Mouse (Mus musculus) midbrain, embryonic 11.5 days (tissue): ENCODE measurements around the gene Pdzk1ip1. TPM values are rescaled to one million over a fixed set of nuclear protein-coding genes. Genes with fewer than 3 reads are reported as not detected.

Experiments
- ATAC-seq: fragments of 200-750 bp; cut with Nextera tagmentation; 2 replicates; pipeline ENCODE4 v1.8.0; 2017; ENCODE audit warnings: moderate TSS enrichment, moderate library complexity; ENCODE audit not compliant: low FRiP score
- DNase-seq: peaks from one replicate; pipeline ENCODE4 v3.0.0; 2015; ENCODE audit warnings: low spot score; ENCODE audit errors: missing footprints
- H3K27ac ChIP-seq: fragments of 300-500 bp; sonication (generic); 2 replicates; pipeline ENCODE4 v1.5.1; 2014; ENCODE audit warnings: low read depth, low read length
- H3K27me3 ChIP-seq: fragments of 300-500 bp; sonication (generic); 2 replicates; pipeline ENCODE4 v1.6.1; 2014; ENCODE audit warnings: mild to moderate bottlenecking, low read length, moderate library complexity, mixed read lengths; ENCODE audit not compliant: control insufficient read depth, insufficient read depth
- H3K36me3 ChIP-seq: fragments of 300-500 bp; sonication (generic); 2 replicates; pipeline ENCODE4 v1.6.1; 2014; ENCODE audit warnings: mild to moderate bottlenecking, low read length, moderate library complexity, mixed read lengths; ENCODE audit not compliant: control insufficient read depth, insufficient read depth
- H3K4me1 ChIP-seq: fragments of 300-500 bp; sonication (generic); 2 replicates; pipeline ENCODE4 v1.6.1; 2014; ENCODE audit warnings: low read length; ENCODE audit not compliant: control insufficient read depth, insufficient read depth
- H3K4me2 ChIP-seq: fragments of 300-500 bp; sonication (generic); 2 replicates; pipeline ENCODE4 v1.6.1; 2014; ENCODE audit warnings: mild to moderate bottlenecking, moderate library complexity
- H3K4me3 ChIP-seq: fragments of 300-500 bp; sonication (generic); 2 replicates; pipeline ENCODE4 v1.5.1; 2014; ENCODE audit warnings: low read depth, low read length
- H3K9ac ChIP-seq: fragments of 300-500 bp; sonication (generic); 2 replicates; pipeline ENCODE4 v1.6.1; 2014; ENCODE audit warnings: low read length
- H3K9me3 ChIP-seq: fragments of 300-500 bp; sonication (generic); 2 replicates; pipeline ENCODE4 v1.6.1; 2016; ENCODE audit warnings: low read length; ENCODE audit not compliant: control insufficient read depth
- WGBS: fragments of 180-500 bp; shearing (Covaris S2); extraction: QIAGEN DNeasy Blood & Tissue Kit; methylation state at CpG from one replicate; pipeline ENCODE4 v1.1.7; 2014; 5-methylcytosine and 5-hydroxymethylcytosine counted together
- polyA plus RNA-seq: library from polyadenylated mRNA; unstranded; fragments of >200 nt; fragmentation: Nextera tagmentation; extraction: Ambion mirVana; gene quantifications from 2 replicates; pipeline ENCODE4 v1.2.1, GENCODE M21; 2014

Gene Pdzk1ip1
- polyA plus RNA-seq, 1 experiment from 2014 or later: 14.6 TPM

DNA sequence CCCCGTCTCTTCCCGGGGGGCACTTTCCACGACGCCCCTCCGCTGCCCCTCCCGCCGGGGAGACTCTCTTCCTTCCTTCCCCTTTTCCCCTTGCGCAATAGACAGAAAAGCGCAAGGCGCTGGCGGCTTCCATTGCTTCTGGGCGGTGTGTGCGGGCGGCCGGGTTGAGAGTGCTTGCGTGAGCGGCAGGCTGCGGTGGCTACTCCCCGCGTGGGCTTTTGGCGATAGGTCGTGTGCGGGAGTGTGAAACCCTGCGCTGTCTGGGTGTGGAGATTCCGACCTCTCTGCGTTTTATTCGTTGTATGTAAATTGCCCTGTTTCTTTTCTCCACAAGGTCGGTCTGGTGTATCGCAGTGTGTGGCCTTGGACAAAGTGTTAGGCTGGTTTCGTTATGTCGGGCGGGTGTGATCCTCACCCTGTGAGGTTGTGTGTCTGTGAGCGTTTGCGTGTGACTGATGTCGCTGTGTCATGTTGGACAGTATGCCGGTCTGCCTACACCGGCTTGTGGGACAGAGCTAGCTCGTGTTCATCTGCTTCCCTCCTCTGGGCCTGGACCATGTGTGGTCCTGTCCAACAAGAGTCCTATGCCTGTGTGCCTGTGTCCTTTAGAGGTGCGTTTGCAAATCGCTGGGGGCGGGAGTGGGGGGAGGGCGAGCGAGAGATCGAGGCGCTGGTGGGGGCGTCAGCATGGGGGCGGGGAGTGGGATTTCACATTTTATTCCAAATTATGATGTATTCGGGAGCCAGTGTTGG is 31.4 kb upstream of the Pdzk1ip1 start:
- WGBS: under 1% methylated on average over 48 of the region's 48 CpGs

DNA sequence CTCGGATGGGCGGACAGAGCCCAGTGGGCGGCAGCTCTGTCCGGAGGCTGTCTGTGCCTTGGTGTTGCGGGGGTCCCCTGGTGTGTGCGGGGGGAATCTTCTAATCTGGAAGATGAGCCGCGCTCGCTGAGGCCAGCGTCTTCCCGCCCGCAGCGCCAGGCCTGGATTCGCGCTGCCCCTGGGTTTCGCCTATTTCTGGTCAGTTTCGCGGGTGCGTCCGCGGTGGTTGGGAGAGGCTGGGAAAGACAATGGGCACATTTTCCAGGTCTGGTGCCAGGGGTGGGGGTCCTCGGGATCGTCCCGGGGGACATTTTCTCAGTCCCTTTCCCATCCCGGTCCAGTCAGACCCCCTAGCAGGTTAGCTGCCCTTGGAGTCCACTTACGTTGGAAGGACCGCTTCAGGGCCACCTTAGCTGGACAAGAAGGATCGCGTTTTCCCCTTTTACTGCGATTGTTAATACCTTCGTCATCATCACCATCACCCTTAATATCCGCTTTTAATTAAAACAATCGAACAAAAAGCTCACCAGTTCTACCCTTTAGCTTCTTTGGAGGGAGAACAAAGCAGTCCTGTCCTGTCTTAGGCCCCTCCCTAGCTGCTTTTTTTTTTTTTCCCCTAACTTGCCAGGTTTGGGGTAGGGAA is 30.7 kb upstream of the Pdzk1ip1 start:
- peak; percentile 97 for DNase-seq
- H3K4me2 ChIP-seq: peak overlapping the region; percentile 9; the same call in 1 of the 2 replicates
- peak overlapping the region; percentile 71 for H3K27ac ChIP-seq
- H3K36me3 ChIP-seq: no peaks in the 10 kb centered on the region
- under 1% methylated on average over 33 of the region's 33 CpGs for WGBS
- H3K9me3 ChIP-seq: no peaks in the 10 kb centered on the region
- H3K4me3 ChIP-seq: peak overlapping the region; percentile 29
- peaks cover 96% of the 10 kb centered on the region for H3K27me3 ChIP-seq
- peaks cover 12% of the 10 kb centered on the region for H3K4me1 ChIP-seq
- ATAC-seq: peak; percentile 38
- H3K9ac ChIP-seq: peak overlapping the region; percentile 63

More for the DNA sequence above, 31.4 kb upstream of the Pdzk1ip1 start:
- Histone ChIP-seq H3K27me3 (peaks cover 96% of the 10 kb centered on the region), H3K4me1 (peaks cover 12% of the 10 kb centered on the region), H3K4me2 (peak overlapping the region; percentile 48), H3K9ac (peak overlapping the region; percentile 63), H3K36me3 (no peaks in the 10 kb centered on the region), H3K27ac (peak overlapping the region; percentile 71), H3K9me3 (no peaks in the 10 kb centered on the region), H3K4me3 (peak overlapping the region; percentile 29)
- DNase-seq (peak; percentile 99), ATAC-seq (peak; percentile 72)

DNA sequence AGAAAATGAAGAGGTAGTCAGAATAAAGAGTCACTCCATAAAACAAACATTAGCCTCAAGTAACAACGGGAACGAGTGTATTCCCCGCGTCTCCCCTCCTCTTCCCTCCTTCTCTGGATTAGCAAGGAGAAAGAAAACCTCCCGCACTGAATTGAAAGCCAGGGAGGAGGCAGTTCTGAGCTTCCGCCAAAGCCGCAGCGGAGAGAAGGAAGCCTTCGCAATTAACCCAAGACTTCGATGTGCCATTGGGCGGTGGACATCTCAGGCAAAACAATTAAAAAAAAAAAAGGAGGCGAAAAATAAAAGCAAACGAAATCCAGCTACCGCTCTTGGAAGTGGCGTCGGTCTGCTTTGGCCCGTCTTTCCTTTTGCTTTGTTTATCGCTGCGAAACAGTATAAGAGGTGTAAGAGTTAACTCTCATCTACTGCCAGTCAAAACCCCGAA is 30.2 kb upstream of the Pdzk1ip1 start:
- DNase-seq (peak; percentile 95), ATAC-seq (no peak)
- Histone ChIP-seq H3K4me3 (peak overlapping the region; percentile 29), H3K4me2 (no peak overlapping the region), H3K4me1 (peaks cover 13% of the 10 kb centered on the region), H3K27me3 (peaks cover 98% of the 10 kb centered on the region), H3K9ac (peak overlapping the region; percentile 63), H3K9me3 (no peaks in the 10 kb centered on the region), H3K27ac (peak overlapping the region; percentile 71), H3K36me3 (no peaks in the 10 kb centered on the region)
- under 1% methylated on average over 20 of the region's 20 CpGs for WGBS

DNA sequence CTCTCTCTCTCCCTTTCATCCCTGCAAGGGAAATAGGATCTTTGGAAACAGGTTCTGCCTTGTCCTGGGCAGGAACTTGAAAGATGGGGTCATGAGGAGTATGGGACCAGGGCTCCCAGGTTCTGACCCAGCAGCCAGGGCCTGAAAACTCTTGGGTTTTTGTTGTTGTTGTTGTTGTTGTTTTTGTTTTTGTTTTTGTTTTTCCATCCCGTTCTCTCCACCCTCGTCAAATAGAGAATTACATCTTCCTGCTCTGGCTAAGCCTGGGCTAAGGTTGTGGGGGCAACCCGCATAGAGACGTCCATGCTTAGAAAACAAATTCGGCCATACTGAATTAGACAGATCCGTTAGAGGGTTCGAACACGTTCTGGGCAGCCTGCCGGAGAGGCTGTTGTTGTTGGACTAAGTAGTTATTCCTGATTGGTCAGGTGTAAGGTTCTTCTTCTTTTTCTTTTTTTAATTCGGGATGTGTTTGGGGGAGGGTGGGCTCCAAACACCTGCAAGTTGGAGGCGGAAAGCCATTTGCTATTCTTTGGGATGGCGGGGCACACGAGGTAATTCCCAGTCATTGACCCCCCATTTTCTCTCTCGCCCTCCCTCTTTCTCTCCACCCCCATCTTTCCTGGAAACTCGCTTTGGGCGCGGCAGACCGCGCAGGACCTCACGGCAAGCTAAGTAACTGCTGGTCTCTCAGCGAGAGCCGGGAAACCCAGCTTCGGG is 29.5 kb upstream of the Pdzk1ip1 start:
- no peak for ATAC-seq
- 0 out of 2 replicates have a peak overlapping the region, but pooled peaks have one; percentile 25 for H3K27ac ChIP-seq
- no peaks in the 10 kb centered on the region for H3K9me3 ChIP-seq
- H3K27me3 ChIP-seq: peaks cover 98% of the 10 kb centered on the region
- peak overlapping the region; percentile 19; the same call in 1 of the 2 replicates for H3K4me2 ChIP-seq
- H3K9ac ChIP-seq: peak overlapping the region; percentile 45
- whole genome bisulfite sequencing: 2% methylated on average over 23 of the region's 23 CpGs
- no peaks in the 10 kb centered on the region for H3K36me3 ChIP-seq
- peak overlapping the region; percentile 29 for H3K4me3 ChIP-seq
- DNase-seq: peak; percentile 93
- H3K4me1 ChIP-seq: peaks cover 18% of the 10 kb centered on the region

DNA sequence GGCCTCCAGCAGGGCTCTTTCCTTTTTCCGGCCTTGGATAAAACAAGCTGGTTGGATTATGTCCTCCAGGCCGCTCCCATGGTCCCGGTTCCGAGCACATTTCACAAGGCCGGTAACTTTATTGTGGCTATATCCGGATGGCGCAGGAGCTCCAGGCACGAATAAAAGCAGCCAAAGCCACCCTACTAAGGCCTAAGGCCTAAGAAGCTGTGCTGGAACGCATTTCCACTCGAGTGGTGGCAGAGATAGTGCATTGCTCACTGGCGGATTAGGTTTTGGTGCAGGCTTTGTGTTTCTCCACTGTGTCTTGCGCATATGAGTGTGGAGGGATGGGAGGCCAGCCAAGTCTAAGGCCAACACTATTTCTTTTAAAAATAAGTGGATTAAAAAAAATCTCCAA is 28.6 kb upstream of the Pdzk1ip1 start:
- Histone ChIP-seq H3K27ac (peak overlapping the region; percentile 59), H3K36me3 (no peaks in the 10 kb centered on the region), H3K4me3 (peak overlapping the region; percentile 29), H3K27me3 (peaks cover 100% of the 10 kb centered on the region), H3K9ac (peak overlapping the region; percentile 47), H3K9me3 (no peaks in the 10 kb centered on the region), H3K4me1 (peaks cover 18% of the 10 kb centered on the region), H3K4me2 (peak overlapping the region; percentile 11; the same call in 1 of the 2 replicates)
- peak; percentile 92 for DNase-seq
- no peak for ATAC-seq
- WGBS: 1% methylated on average over 12 of the region's 12 CpGs

DNA sequence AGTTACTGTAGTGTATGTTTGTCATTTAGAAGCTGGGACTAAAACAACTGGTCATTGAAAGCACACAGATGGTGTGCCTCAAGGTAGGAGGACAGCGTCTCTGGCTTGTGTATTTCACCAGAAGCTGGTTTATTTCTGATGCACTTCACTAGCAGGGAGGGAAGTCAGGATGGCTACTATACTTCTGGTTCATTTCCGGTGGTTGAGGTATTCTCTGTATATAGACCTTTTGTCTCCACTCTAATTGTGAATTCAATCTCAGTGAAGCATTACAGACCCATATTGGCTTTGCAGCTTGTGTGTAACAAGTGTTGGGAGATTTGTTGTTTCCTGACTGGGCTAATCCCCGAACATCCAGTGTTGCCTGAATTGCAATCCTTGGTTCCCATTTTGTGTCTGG is 27.8 kb upstream of the Pdzk1ip1 start:
- DNase-seq: peak; percentile 91
- WGBS: 9% methylated on average over 3 of the region's 3 CpGs
- Histone ChIP-seq H3K9ac (no peak overlapping the region), H3K4me1 (peaks cover 18% of the 10 kb centered on the region), H3K27ac (no peak overlapping the region), H3K4me2 (peak overlapping the region; percentile 19), H3K9me3 (no peaks in the 10 kb centered on the region), H3K27me3 (peaks cover 100% of the 10 kb centered on the region), H3K4me3 (peak overlapping the region; percentile 29), H3K36me3 (no peaks in the 10 kb centered on the region)
- ATAC-seq: no peak

DNA sequence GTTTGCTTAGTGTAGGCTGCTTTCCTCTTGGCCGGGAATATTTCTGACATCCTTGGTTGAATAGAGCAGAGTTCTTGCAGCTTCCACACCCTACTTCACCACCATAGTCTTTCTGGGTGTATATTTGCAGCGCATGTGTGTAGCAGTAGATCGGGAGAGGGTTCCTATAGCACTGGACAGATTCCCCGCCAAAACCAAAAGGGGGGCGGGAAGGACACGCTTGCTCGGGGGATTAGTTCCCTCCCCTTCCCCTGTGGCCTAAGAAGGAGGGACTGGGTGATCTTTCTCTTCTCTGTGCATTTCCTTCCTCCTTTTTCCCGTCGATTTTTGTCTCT is 26.0 kb upstream of the Pdzk1ip1 start:
- no peaks in the 10 kb centered on the region for H3K36me3 ChIP-seq
- peak; percentile 17; the same call in 1 of the 2 replicates for ATAC-seq
- peak overlapping the region; percentile 40 for H3K4me3 ChIP-seq
- no peak for DNase-seq
- H3K4me1 ChIP-seq: peaks cover 10% of the 10 kb centered on the region
- WGBS: 3% methylated on average over 9 of the region's 9 CpGs
- no peaks in the 10 kb centered on the region for H3K9me3 ChIP-seq
- H3K4me2 ChIP-seq: peak overlapping the region; percentile 70
- no peak overlapping the region for H3K27ac ChIP-seq
- peaks cover 86% of the 10 kb centered on the region for H3K27me3 ChIP-seq
- H3K9ac ChIP-seq: peak overlapping the region; percentile 56; the same call in 1 of the 2 replicates

DNA sequence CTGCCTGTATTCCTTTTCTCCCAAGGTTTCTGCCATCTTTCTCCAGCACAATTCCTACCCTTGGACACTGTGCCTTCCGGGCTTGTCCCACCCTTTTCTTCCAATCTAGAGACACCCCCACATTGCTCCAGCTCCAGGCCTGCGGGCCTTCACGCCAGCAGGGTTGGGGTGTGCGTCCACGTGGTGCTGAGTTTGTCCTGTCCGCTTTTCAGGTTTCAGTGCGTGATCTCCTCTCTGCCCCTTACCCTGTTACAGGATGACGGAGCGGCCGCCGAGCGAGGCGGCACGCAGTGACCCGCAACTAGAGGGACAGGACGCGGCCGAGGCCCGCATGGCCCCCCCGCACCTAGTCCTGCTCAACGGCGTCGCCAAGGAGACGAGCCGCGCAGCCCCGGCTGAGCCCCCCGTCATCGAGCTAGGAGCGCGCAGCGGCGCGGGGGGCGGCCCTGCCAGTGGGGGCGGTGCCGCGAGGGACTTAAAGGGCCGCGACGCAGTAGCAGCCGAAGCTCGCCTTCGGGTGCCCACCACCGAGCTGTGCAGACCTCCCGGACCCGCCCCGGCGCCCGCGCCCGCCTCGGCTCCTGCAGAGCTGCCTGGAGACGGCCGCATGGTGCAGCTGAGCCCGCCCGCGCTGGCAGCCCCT is 25.5 kb upstream of the Pdzk1ip1 start:
- whole genome bisulfite sequencing: under 1% methylated on average over 40 of the region's 58 CpGs
- Histone ChIP-seq H3K27me3 (peaks cover 81% of the 10 kb centered on the region), H3K4me3 (peak overlapping the region; percentile 40), H3K4me2 (peak overlapping the region; percentile 70), H3K9ac (peak overlapping the region; percentile 56), H3K27ac (no peak overlapping the region), H3K9me3 (no peaks in the 10 kb centered on the region), H3K4me1 (peaks cover 10% of the 10 kb centered on the region), H3K36me3 (no peaks in the 10 kb centered on the region)
- ATAC-seq: peak; percentile 86
- DNase-seq: peak; percentile 94
